Mouse (Mus musculus) spleen, adult 2 months (tissue): Measurements from ENCODE around the gene Hist1h2ap.

Experiments
- CTCF ChIP-seq: fragments of 200-500 bp; IDR thresholded peaks from 2 replicates; pipeline ENCODE4 v1.5.1; 2011; ENCODE audit warnings: mild to moderate bottlenecking, inconsistent platforms; ENCODE audit not compliant: insufficient read depth, insufficient read length, insufficient replicate concordance; ENCODE audit errors: extremely low read depth
- POLR2A ChIP-seq: fragments of 200-500 bp; IDR thresholded peaks from 2 replicates; pipeline ENCODE4 v1.6.1; 2011; ENCODE audit warnings: low read depth, low read length, inconsistent platforms

GRCm38 (mm10) chr13:21855146-21855545, 21.8 kb upstream of the Hist1h2ap start:
- TF ChIP-seq CTCF: no peak
- TF ChIP-seq POLR2A: no peak
